Mouse (Mus musculus) intestine, embryonic 16.5 days (tissue): ENCODE results near the gene Lgals12. TPM values are rescaled to one million over a fixed set of nuclear protein-coding genes. Genes with fewer than 3 reads are reported as not detected.
A peak's percentile ranks its signal among the peaks of the same experiment; 100 is the strongest.

Experiments used
- ATAC-seq: fragments of 200-750 bp; cut with Nextera tagmentation; 2 replicates; pipeline ENCODE4 v1.8.0; 2017; ENCODE audit warnings: moderate TSS enrichment, moderate library complexity
- H3K27ac ChIP-seq: fragments of 300-500 bp; sonication (generic); 2 replicates; pipeline ENCODE4 v1.5.1; 2014; ENCODE audit warnings: mild to moderate bottlenecking, low read length
- H3K27me3 ChIP-seq: fragments of 300-500 bp; sonication (generic); replicated peaks from 2 replicates; pipeline ENCODE4 v1.6.1; 2014; ENCODE audit warnings: low read length, control low read depth, mixed read lengths; ENCODE audit not compliant: control insufficient read depth, insufficient read depth
- H3K36me3 ChIP-seq: fragments of 300-500 bp; sonication (generic); 2 replicates; pipeline ENCODE4 v1.6.1; 2014; ENCODE audit warnings: low read length, control low read depth; ENCODE audit not compliant: control insufficient read depth, insufficient read depth
- H3K4me1 ChIP-seq: fragments of 300-500 bp; sonication (generic); 2 replicates; pipeline ENCODE4 v1.6.1; 2014; ENCODE audit warnings: low read length, control low read depth, mixed read lengths; ENCODE audit not compliant: control insufficient read depth, insufficient read depth
- H3K4me2 ChIP-seq: fragments of 300-500 bp; sonication (generic); 2 replicates; pipeline ENCODE4 v1.6.1; 2014; ENCODE audit warnings: low read depth, low read length, control low read depth
- H3K4me3 ChIP-seq: fragments of 300-500 bp; sonication (generic); 2 replicates; pipeline ENCODE4 v1.5.1; 2014; ENCODE audit warnings: mild to moderate bottlenecking, low read length
- H3K9ac ChIP-seq: fragments of 300-500 bp; sonication (generic); 2 replicates; pipeline ENCODE4 v1.6.1; 2014; ENCODE audit warnings: low read depth, low read length
- H3K9me3 ChIP-seq: fragments of 300-500 bp; sonication (generic); 2 replicates; pipeline ENCODE4 v1.6.1; 2016; ENCODE audit warnings: low read length, control low read depth; ENCODE audit not compliant: control insufficient read depth
- WGBS: fragments of 180-500 bp; shearing (Covaris S2); extraction: QIAGEN DNeasy Blood & Tissue Kit; methylation state at CpG from one replicate; pipeline ENCODE4 v1.1.7; 2014; 5-methylcytosine and 5-hydroxymethylcytosine counted together
- polyA plus RNA-seq: library from polyadenylated mRNA; unstranded; fragments of >200 nt; fragmentation: Nextera tagmentation; extraction: Ambion mirVana; gene quantifications from 2 replicates; pipeline ENCODE4 v1.2.1, GENCODE M21; 2015

The Lgals12 gene
- 1.8 and 2.0 TPM in 2 replicates for polyA plus RNA-seq

GRCm38 (mm10) chr19:7606801-7607689 is at the start of gene Lgals12:
TSS of gene Lgals12 (minus strand) at chr19:7607193.
- H3K9ac ChIP-seq: peak within 1 kb of the TSS; percentile 45
- peaks cover 22% of the 10 kb centered on the region for H3K4me1 ChIP-seq
- H3K27ac ChIP-seq: peak within 1 kb of the TSS; percentile 89
- peak; percentile 55 for ATAC-seq
- WGBS: 6% methylated on average over 15 of the region's 15 CpGs
- H3K4me3 ChIP-seq: peak within 1 kb of the TSS; percentile 30
- H3K36me3 ChIP-seq: no peaks in the 10 kb centered on the region
- peak within 1 kb of the TSS; percentile 74 for H3K4me2 ChIP-seq
- H3K27me3 ChIP-seq: no peaks in the 10 kb centered on the region
- H3K9me3 ChIP-seq: no peaks in the 10 kb centered on the region

- Histone ChIP-seq H3K27me3 (no peaks in the 10 kb centered on the region), H3K27ac (no peak overlapping the region), H3K36me3 (no peaks in the 10 kb centered on the region), H3K4me3 (no peak overlapping the region), H3K4me1 (no peaks in the 10 kb centered on the region), H3K9me3 (no peaks in the 10 kb centered on the region), H3K9ac (no peak overlapping the region), H3K4me2 (no peak overlapping the region)
- ATAC-seq: no peak
- WGBS: 85% methylated on average over 8 of the region's 8 CpGs
These were observed 42.1 kb upstream of the Lgals12 start for GRCm38 (mm10) chr19:7648913-7649666.

- ATAC-seq: no peak
- Histone ChIP-seq H3K27me3 (no peaks in the 10 kb centered on the region), H3K36me3 (no peaks in the 10 kb centered on the region), H3K4me2 (no peak overlapping the region), H3K9me3 (no peaks in the 10 kb centered on the region), H3K4me3 (no peak overlapping the region), H3K27ac (no peak overlapping the region), H3K9ac (no peak overlapping the region), H3K4me1 (no peaks in the 10 kb centered on the region)
- 83% methylated on average over 1 of the region's 1 CpGs for WGBS
These were observed 26.8 kb upstream of the Lgals12 start for GRCm38 (mm10) chr19:7633786-7634185.

GRCm38 (mm10) chr19:7633021-7633420 is 26.0 kb upstream of the Lgals12 start:
- Histone ChIP-seq H3K9me3 (no peaks in the 10 kb centered on the region), H3K4me1 (no peaks in the 10 kb centered on the region), H3K4me3 (no peak overlapping the region), H3K4me2 (no peak overlapping the region), H3K36me3 (no peaks in the 10 kb centered on the region), H3K27me3 (no peaks in the 10 kb centered on the region), H3K27ac (no peak overlapping the region), H3K9ac (no peak overlapping the region)
- ATAC-seq: no peak

- Histone ChIP-seq H3K36me3 (no peaks in the 10 kb centered on the region), H3K9ac (peak overlapping the region; percentile 33; the same call in 1 of the 2 replicates), H3K4me2 (no peak overlapping the region), H3K27me3 (no peaks in the 10 kb centered on the region), H3K27ac (no peak overlapping the region), H3K9me3 (no peaks in the 10 kb centered on the region), H3K4me1 (no peaks in the 10 kb centered on the region), H3K4me3 (no peak overlapping the region)
- peak; percentile 33; the same call in 1 of the 2 replicates for ATAC-seq
- WGBS: 39% methylated on average over 7 of the region's 7 CpGs
These were observed 10.7 kb upstream of the Lgals12 start for GRCm38 (mm10) chr19:7617696-7618095.

GRCm38 (mm10) chr19:7617085-7617484 is 10.1 kb upstream of the Lgals12 start:
- no peak overlapping the region for H3K27ac ChIP-seq
- peaks cover 4% of the 10 kb centered on the region; the same call in 1 of the 2 replicates for H3K4me1 ChIP-seq
- no peak overlapping the region for H3K4me2 ChIP-seq
- no peak for ATAC-seq
- H3K4me3 ChIP-seq: no peak overlapping the region
- H3K36me3 ChIP-seq: no peaks in the 10 kb centered on the region
- H3K27me3 ChIP-seq: no peaks in the 10 kb centered on the region
- WGBS: 62% methylated on average over 3 of the region's 3 CpGs
- no peak overlapping the region for H3K9ac ChIP-seq
- H3K9me3 ChIP-seq: no peaks in the 10 kb centered on the region

- Histone ChIP-seq H3K4me1 (peaks cover 4% of the 10 kb centered on the region; the same call in 1 of the 2 replicates), H3K36me3 (no peaks in the 10 kb centered on the region), H3K9me3 (no peaks in the 10 kb centered on the region), H3K27me3 (no peaks in the 10 kb centered on the region), H3K4me2 (no peak overlapping the region), H3K4me3 (no peak overlapping the region), H3K27ac (no peak overlapping the region), H3K9ac (no peak overlapping the region)
- WGBS: 78% methylated on average over 5 of the region's 5 CpGs
- no peak for ATAC-seq
These were observed 9.4 kb upstream of the Lgals12 start for GRCm38 (mm10) chr19:7616231-7616930.

GRCm38 (mm10) chr19:7613151-7613550 is 6.2 kb upstream of the Lgals12 start:
- H3K27ac ChIP-seq: no peak overlapping the region
- H3K4me3 ChIP-seq: no peak overlapping the region
- H3K9me3 ChIP-seq: no peaks in the 10 kb centered on the region
- peaks cover 4% of the 10 kb centered on the region; the same call in 1 of the 2 replicates for H3K4me1 ChIP-seq
- 88% methylated on average over 7 of the region's 7 CpGs for WGBS
- no peak overlapping the region for H3K4me2 ChIP-seq
- no peak for ATAC-seq
- no peaks in the 10 kb centered on the region for H3K36me3 ChIP-seq
- H3K9ac ChIP-seq: no peak overlapping the region
- no peaks in the 10 kb centered on the region for H3K27me3 ChIP-seq
